Mouse (Mus musculus): ENCODE measurements at regions not wholly inside any gene's neighbourhood (a gene's known extent, or its start where the extent isn't known, plus 50 kb on each side); places are given as distances from the start of the nearest gene placed in this dataset.

DNA sequence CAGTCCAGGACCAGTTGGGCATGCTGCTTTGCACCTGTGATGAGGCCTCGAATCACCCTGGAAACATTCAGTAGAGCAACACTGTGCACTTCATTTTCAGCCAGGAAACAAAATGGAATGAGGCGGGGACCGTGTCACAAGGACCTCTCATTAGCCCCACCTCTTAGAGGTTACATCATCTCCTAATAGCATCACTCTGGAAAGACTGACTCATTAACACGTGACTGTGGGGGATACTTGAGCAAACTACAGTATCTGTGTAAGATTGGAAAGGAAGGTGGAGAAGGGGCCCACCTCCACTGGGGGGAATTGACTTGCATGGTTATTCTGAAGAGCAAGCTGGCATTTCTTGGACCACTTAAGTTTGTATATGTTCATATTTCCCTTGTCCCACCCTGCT lies 275.3 kb downstream of the Plpp3 start:
- Histone ChIP-seq H3K27ac (ENCODE audit: control insufficient read depth, low read depth, low read length) (no peak overlapping the region), H3K4me3 (ENCODE audit: control insufficient read depth in 1 of 2, insufficient read depth in 1 of 2, low read depth in 2 of 2, low read length in 2 of 2) (no peak overlapping the region), H3K36me3 (ENCODE audit: control insufficient read depth in 1 of 2, insufficient read depth in 2 of 2, low read length in 2 of 2) (no peaks in the 10 kb centered on the region), H3K4me1 (ENCODE audit: control insufficient read depth in 1 of 2, insufficient read depth in 2 of 2, low read length in 2 of 2) (no peaks in the 10 kb centered on the region), H3K9me3 (replicated peaks; ENCODE audit: insufficient read depth, low read length) (no peaks in the 10 kb centered on the region), H3K79me2 (ENCODE audit: control insufficient read depth, insufficient read depth, low read length, poor library complexity) (no peaks in the 10 kb centered on the region), H3K27me3 (ENCODE audit: control insufficient read depth in 1 of 2, insufficient read depth in 2 of 2, low read length in 2 of 2) (no peaks in the 10 kb centered on the region), H3K9ac (ENCODE audit: control insufficient read depth, low read depth, low read length, poor library complexity, severe bottlenecking) (no peak overlapping the region)
- no peak for DNase-seq (ENCODE audit: low read depth, low spot score)
- no peak for TF ChIP-seq GATA1 (IDR thresholded peaks at IDR 0.05; ENCODE audit: low read depth, low read length)
- no peak for TF ChIP-seq SMC3 (IDR thresholded peaks at IDR 0.05; ENCODE audit: low read depth, low read length)
- no peak for TF ChIP-seq NRF1 (IDR thresholded peaks at IDR 0.05; ENCODE audit: insufficient read depth, low read depth, low read length, poor library complexity, severe bottlenecking)
- TF ChIP-seq ZC3H11A (IDR thresholded peaks at IDR 0.05; ENCODE audit: low read depth, low read length), result no peak
- no peak for TF ChIP-seq MAZ (IDR thresholded peaks at IDR 0.05; ENCODE audit: low read depth, low read length)
- no peak for TF ChIP-seq POLR2AphosphoS2 (IDR thresholded peaks at IDR 0.05; ENCODE audit: low read length)
- no peak for TF ChIP-seq ELF1 (IDR thresholded peaks at IDR 0.05; ENCODE audit: low read depth, low read length)
- no peak for TF ChIP-seq TCF12 (IDR thresholded peaks at IDR 0.05; ENCODE audit: low read depth, low read length)
- no peak for TF ChIP-seq EP300 (IDR thresholded peaks at IDR 0.05; ENCODE audit: low read depth in 1 of 2, low read length in 2 of 2)
- no peak for TF ChIP-seq POLR2A (IDR thresholded peaks at IDR 0.05; ENCODE audit: control insufficient read depth in 1 of 2, insufficient read depth in 1 of 2, low read depth in 1 of 2, low read length in 2 of 2, poor library complexity in 1 of 2)
- no peak for TF ChIP-seq CHD1 (IDR thresholded peaks at IDR 0.05; ENCODE audit: low read depth, low read length)
- TF ChIP-seq ZMIZ1 (IDR thresholded peaks at IDR 0.05; ENCODE audit: low read depth, low read length), result no peak
- TF ChIP-seq POLR2AphosphoS5 (IDR thresholded peaks at IDR 0.05; ENCODE audit: borderline replicate concordance, low read depth, low read length), result no peak
- TF ChIP-seq USF1 (IDR thresholded peaks at IDR 0.05; ENCODE audit: low read depth, low read length), result no peak
- no peak for TF ChIP-seq SIN3A (IDR thresholded peaks at IDR 0.05; ENCODE audit: low read length)
- no peak for TF ChIP-seq MYB (IDR thresholded peaks at IDR 0.05; ENCODE audit: low read depth, low read length)
- TF ChIP-seq MEF2A (IDR thresholded peaks at IDR 0.05; ENCODE audit: extremely low read depth, insufficient replicate concordance, low read depth, low read length, poor library complexity, severe bottlenecking), result no peak
- TF ChIP-seq CTCF (IDR thresholded peaks at IDR 0.05 in 2 of 3, conservative IDR thresholded peaks at IDR 0.05 in 1 of 3; ENCODE audit: control insufficient read depth in 1 of 3, insufficient read depth in 1 of 3, low read depth in 2 of 3, low read length in 3 of 3, poor library complexity in 1 of 3, severe bottlenecking in 1 of 3), result no peak
- no peak for TF ChIP-seq ZKSCAN1 (IDR thresholded peaks at IDR 0.05; ENCODE audit: low read depth, low read length)

DNA sequence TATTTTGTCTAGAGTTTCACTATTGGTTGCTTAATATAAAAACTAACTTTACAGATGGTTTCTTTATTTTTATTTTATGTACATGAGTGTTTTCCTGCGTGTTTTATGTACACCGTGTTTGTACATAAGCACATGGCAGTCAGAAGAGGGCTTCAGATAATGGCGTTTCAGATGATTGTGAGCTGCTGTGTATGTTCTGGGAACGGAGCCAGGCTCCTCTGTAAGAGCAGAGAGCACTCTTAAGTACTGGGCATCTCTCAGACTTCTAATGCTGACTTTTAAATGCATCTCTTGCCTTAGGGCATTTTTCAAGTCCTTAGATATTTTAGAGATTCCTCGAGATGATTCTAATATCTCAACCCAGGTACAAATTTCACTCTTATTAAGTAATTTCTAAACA lies 280.0 kb downstream of the Plpp3 start:
- Histone ChIP-seq H3K36me3 (ENCODE audit: control insufficient read depth in 1 of 2, insufficient read depth in 2 of 2, low read length in 2 of 2) (no peaks in the 10 kb centered on the region), H3K9ac (ENCODE audit: control insufficient read depth, low read depth, low read length, poor library complexity, severe bottlenecking) (no peak overlapping the region), H3K4me3 (ENCODE audit: control insufficient read depth in 1 of 2, insufficient read depth in 1 of 2, low read depth in 2 of 2, low read length in 2 of 2) (no peak overlapping the region), H3K27me3 (ENCODE audit: control insufficient read depth in 1 of 2, insufficient read depth in 2 of 2, low read length in 2 of 2) (no peaks in the 10 kb centered on the region), H3K27ac (ENCODE audit: control insufficient read depth, low read depth, low read length) (no peak overlapping the region), H3K4me1 (ENCODE audit: control insufficient read depth in 1 of 2, insufficient read depth in 2 of 2, low read length in 2 of 2) (no peaks in the 10 kb centered on the region), H3K79me2 (ENCODE audit: control insufficient read depth, insufficient read depth, low read length, poor library complexity) (no peaks in the 10 kb centered on the region), H3K9me3 (replicated peaks; ENCODE audit: insufficient read depth, low read length) (no peaks in the 10 kb centered on the region)
- no peak for DNase-seq (ENCODE audit: low read depth, low spot score)
- TF ChIP-seq SMC3 (IDR thresholded peaks at IDR 0.05; ENCODE audit: low read depth, low read length) (no peak), SIN3A (IDR thresholded peaks at IDR 0.05; ENCODE audit: low read length) (no peak), MYB (IDR thresholded peaks at IDR 0.05; ENCODE audit: low read depth, low read length) (no peak), ZC3H11A (IDR thresholded peaks at IDR 0.05; ENCODE audit: low read depth, low read length) (no peak), TAL1 (IDR thresholded peaks at IDR 0.05; ENCODE audit: low read length) (no peak), USF2 (IDR thresholded peaks at IDR 0.05; ENCODE audit: borderline replicate concordance in 1 of 2, insufficient read depth in 1 of 2, low read depth in 1 of 2, low read length in 2 of 2) (no peak), MAZ (IDR thresholded peaks at IDR 0.05; ENCODE audit: low read depth, low read length) (no peak), MAFK (IDR thresholded peaks at IDR 0.05; ENCODE audit: borderline replicate concordance, low read depth, low read length) (no peak), RAD21 (IDR thresholded peaks at IDR 0.05; ENCODE audit: low read depth, low read length) (no peak), TCF12 (IDR thresholded peaks at IDR 0.05; ENCODE audit: low read depth, low read length) (no peak), UBTF (IDR thresholded peaks at IDR 0.05; ENCODE audit: borderline replicate concordance, insufficient read depth, low read depth, low read length) (no peak)
